Mouse (Mus musculus): ENCODE results near the gene Siae. TPM values are rescaled to one million over a fixed set of nuclear protein-coding genes. Genes with fewer than 3 reads are reported as not detected.

Gene Siae
- 7.7 and 9.9 TPM in 2 replicates for polyA plus RNA-seq (2015; fragmentation: Nextera tagmentation; extraction: Ambion mirVana)

- DNase-seq (ENCODE audit: low spot score) (no peak), ATAC-seq (no peak)
- Histone ChIP-seq H3K27me3 (replicated peaks; ENCODE audit: insufficient read depth, low read length) (peaks cover 6% of the 10 kb centered on the region; the same call in 1 of the 2 replicates), H3K9me3 (ENCODE audit: low read length) (no peaks in the 10 kb centered on the region), H3K4me2 (replicated peaks; ENCODE audit: low read depth, low read length) (no peak within 1 kb of the TSS), H3K4me3 (ENCODE audit: low read depth, low read length) (no peak within 1 kb of the TSS), H3K27ac (ENCODE audit: low read length) (no peak within 1 kb of the TSS), H3K4me1 (ENCODE audit: insufficient read depth, low read depth, low read length) (peaks cover 8% of the 10 kb centered on the region), H3K9ac (replicated peaks; ENCODE audit: low read depth) (no peak within 1 kb of the TSS), H3K36me3 (ENCODE audit: insufficient read depth, low read length) (no peaks in the 10 kb centered on the region)
- TF ChIP-seq EP300 (IDR thresholded peaks at IDR 0.05), result no peak
- 36% methylated on average over 7 of the region's 7 CpGs for WGBS
These were observed at the start of gene Siae for GRCm38 (mm10) chr9:37554838-37555748. Gene Siae (plus strand): TSS chr9:37555698.

GRCm38 (mm10) chr9:37506023-37506422, 49.5 kb upstream of the Siae start:
- Histone ChIP-seq H3K4me2 (replicated peaks; ENCODE audit: low read depth, low read length) (no peak overlapping the region), H3K4me1 (ENCODE audit: insufficient read depth, low read depth, low read length) (no peaks in the 10 kb centered on the region), H3K27ac (ENCODE audit: low read length) (no peak overlapping the region), H3K9me3 (ENCODE audit: low read length) (no peaks in the 10 kb centered on the region), H3K4me3 (ENCODE audit: low read depth, low read length) (no peak overlapping the region), H3K36me3 (ENCODE audit: insufficient read depth, low read length) (no peaks in the 10 kb centered on the region), H3K9ac (replicated peaks; ENCODE audit: low read depth) (no peak overlapping the region), H3K27me3 (replicated peaks; ENCODE audit: insufficient read depth, low read length) (no peaks in the 10 kb centered on the region)
- no peak for DNase-seq (ENCODE audit: low spot score)
- no peak for TF ChIP-seq CTCF (IDR thresholded peaks at IDR 0.05)
- TF ChIP-seq EP300 (IDR thresholded peaks at IDR 0.05), result no peak
- WGBS, result 49% methylated on average over 1 of the region's 1 CpGs
- no peak for ATAC-seq

GRCm38 (mm10) chr9:37512097-37512496, 43.4 kb upstream of the Siae start:
- Histone ChIP-seq H3K4me1 (ENCODE audit: insufficient read depth, low read depth, low read length) (no peaks in the 10 kb centered on the region), H3K9ac (replicated peaks; ENCODE audit: low read depth) (no peak overlapping the region), H3K36me3 (ENCODE audit: insufficient read depth, low read length) (no peaks in the 10 kb centered on the region), H3K4me3 (ENCODE audit: low read depth, low read length) (no peak overlapping the region), H3K9me3 (ENCODE audit: low read length) (no peaks in the 10 kb centered on the region), H3K27me3 (replicated peaks; ENCODE audit: insufficient read depth, low read length) (no peaks in the 10 kb centered on the region), H3K27ac (ENCODE audit: low read length) (no peak overlapping the region), H3K4me2 (replicated peaks; ENCODE audit: low read depth, low read length) (no peak overlapping the region)
- 92% methylated on average over 2 of the region's 2 CpGs for WGBS
- ATAC-seq, result no peak
- TF ChIP-seq CTCF (IDR thresholded peaks at IDR 0.05), result peak; percentile 45
- no peak for TF ChIP-seq EP300 (IDR thresholded peaks at IDR 0.05)
- DNase-seq (ENCODE audit: low spot score), result no peak

- H3K4me2 ChIP-seq (replicated peaks; ENCODE audit: low read depth, low read length), result no peak overlapping the region
- H3K27ac ChIP-seq (ENCODE audit: low read length), result no peak overlapping the region
- H3K4me1 ChIP-seq (ENCODE audit: insufficient read depth, low read depth, low read length), result no peaks in the 10 kb centered on the region
- no peak for DNase-seq (ENCODE audit: low spot score)
- ATAC-seq, result no peak
- no peaks in the 10 kb centered on the region for H3K36me3 ChIP-seq (ENCODE audit: insufficient read depth, low read length)
- no peak overlapping the region for H3K4me3 ChIP-seq (ENCODE audit: low read depth, low read length)
- 60% methylated on average over 3 of the region's 3 CpGs for WGBS
- H3K9ac ChIP-seq (replicated peaks; ENCODE audit: low read depth), result no peak overlapping the region
- H3K9me3 ChIP-seq (ENCODE audit: low read length), result no peaks in the 10 kb centered on the region
- H3K27me3 ChIP-seq (replicated peaks; ENCODE audit: insufficient read depth, low read length), result no peaks in the 10 kb centered on the region
- TF ChIP-seq EP300 (IDR thresholded peaks at IDR 0.05), result no peak
- TF ChIP-seq CTCF (IDR thresholded peaks at IDR 0.05), result no peak
These were observed 41.0 kb upstream of the Siae start for GRCm38 (mm10) chr9:37514456-37514855.

GRCm38 (mm10) chr9:37517467-37517866, 38.0 kb upstream of the Siae start:
- no peaks in the 10 kb centered on the region for H3K27me3 ChIP-seq (replicated peaks; ENCODE audit: insufficient read depth, low read length)
- no peak for TF ChIP-seq CTCF (IDR thresholded peaks at IDR 0.05)
- TF ChIP-seq EP300 (IDR thresholded peaks at IDR 0.05), result no peak
- ATAC-seq (no peak), DNase-seq (ENCODE audit: low spot score) (no peak)
- H3K27ac ChIP-seq (ENCODE audit: low read length), result no peak overlapping the region
- WGBS, result 64% methylated on average over 1 of the region's 1 CpGs
- H3K9ac ChIP-seq (replicated peaks; ENCODE audit: low read depth), result no peak overlapping the region
- no peaks in the 10 kb centered on the region for H3K9me3 ChIP-seq (ENCODE audit: low read length)
- H3K4me2 ChIP-seq (replicated peaks; ENCODE audit: low read depth, low read length), result no peak overlapping the region
- H3K36me3 ChIP-seq (ENCODE audit: insufficient read depth, low read length), result no peaks in the 10 kb centered on the region
- H3K4me3 ChIP-seq (ENCODE audit: low read depth, low read length), result no peak overlapping the region
- H3K4me1 ChIP-seq (ENCODE audit: insufficient read depth, low read depth, low read length), result no peaks in the 10 kb centered on the region

GRCm38 (mm10) chr9:37518991-37519390, 36.5 kb upstream of the Siae start:
- 92% methylated on average over 8 of the region's 8 CpGs for WGBS
- no peak overlapping the region for H3K9ac ChIP-seq (replicated peaks; ENCODE audit: low read depth)
- no peak overlapping the region for H3K4me2 ChIP-seq (replicated peaks; ENCODE audit: low read depth, low read length)
- H3K9me3 ChIP-seq (ENCODE audit: low read length), result no peaks in the 10 kb centered on the region
- H3K36me3 ChIP-seq (ENCODE audit: insufficient read depth, low read length), result no peaks in the 10 kb centered on the region
- no peaks in the 10 kb centered on the region for H3K4me1 ChIP-seq (ENCODE audit: insufficient read depth, low read depth, low read length)
- TF ChIP-seq CTCF (IDR thresholded peaks at IDR 0.05), result no peak
- no peak for TF ChIP-seq EP300 (IDR thresholded peaks at IDR 0.05)
- no peaks in the 10 kb centered on the region for H3K27me3 ChIP-seq (replicated peaks; ENCODE audit: insufficient read depth, low read length)
- DNase-seq (ENCODE audit: low spot score) (no peak), ATAC-seq (no peak)
- H3K27ac ChIP-seq (ENCODE audit: low read length), result no peak overlapping the region
- no peak overlapping the region for H3K4me3 ChIP-seq (ENCODE audit: low read depth, low read length)
